Mouse (Mus musculus): Measurements from ENCODE around the gene Tmigd3. TPM values are rescaled to one million over a fixed set of nuclear protein-coding genes. Genes with fewer than 3 reads are reported as not detected.

Gene Tmigd3
- 0.94 and 1.1 TPM in 2 replicates for polyA plus RNA-seq (2012; rRNA removed)

GRCm38 (mm10) chr3:105870558-105870957 is at the start of gene Tmigd3, which contains the start of gene Adora3:
TSS of gene Tmigd3 (plus strand) at chr3:105870903.
TSS of gene Adora3 (plus strand) at chr3:105870858.
- Histone ChIP-seq H3K27me3 (ENCODE audit: control insufficient read depth, insufficient read depth, low read length) (no peaks in the 10 kb centered on the region), H3K36me3 (ENCODE audit: control insufficient read depth, insufficient read depth, low read length) (no peaks in the 10 kb centered on the region), H3K4me3 (ENCODE audit: low read depth, low read length) (no peak within 1 kb of the TSS), H3K27ac (ENCODE audit: insufficient read depth, low read depth, low read length) (no peak within 1 kb of the TSS), H3K4me1 (ENCODE audit: control insufficient read depth, insufficient read depth, insufficient read length, low read length) (peaks cover 10% of the 10 kb centered on the region; the same call in 1 of the 2 replicates)
- 94% methylated on average over 3 of the region's 3 CpGs for WGBS
- TF ChIP-seq CTCF (IDR thresholded peaks at IDR 0.05; ENCODE audit: extremely low read depth, insufficient read length, insufficient replicate concordance, low read depth, low read length) (no peak), POLR2A (IDR thresholded peaks at IDR 0.05; ENCODE audit: low read depth, low read length) (no peak)

- Histone ChIP-seq H3K27me3 (ENCODE audit: control insufficient read depth, insufficient read depth, low read length) (no peaks in the 10 kb centered on the region), H3K4me3 (ENCODE audit: low read depth, low read length) (no peak overlapping the region), H3K36me3 (ENCODE audit: control insufficient read depth, insufficient read depth, low read length) (no peaks in the 10 kb centered on the region), H3K27ac (ENCODE audit: insufficient read depth, low read depth, low read length) (no peak overlapping the region), H3K4me1 (ENCODE audit: control insufficient read depth, insufficient read depth, insufficient read length, low read length) (peaks cover 2% of the 10 kb centered on the region; the same call in 1 of the 2 replicates)
- 87% methylated on average over 3 of the region's 3 CpGs for WGBS
- TF ChIP-seq POLR2A (IDR thresholded peaks at IDR 0.05; ENCODE audit: low read depth, low read length) = no peak
- TF ChIP-seq CTCF (IDR thresholded peaks at IDR 0.05; ENCODE audit: extremely low read depth, insufficient read length, insufficient replicate concordance, low read depth, low read length) = no peak
Observed at GRCm38 (mm10) chr3:105821504-105821903, 49.2 kb upstream of the Tmigd3 start.

GRCm38 (mm10) chr3:105823609-105824008 is 47.1 kb upstream of the Tmigd3 start:
- Histone ChIP-seq H3K4me1 (ENCODE audit: control insufficient read depth, insufficient read depth, insufficient read length, low read length) (0 out of 2 replicates have a peak, but pooled peaks cover 2% of the 10 kb centered on the region), H3K36me3 (ENCODE audit: control insufficient read depth, insufficient read depth, low read length) (no peaks in the 10 kb centered on the region), H3K27me3 (ENCODE audit: control insufficient read depth, insufficient read depth, low read length) (no peaks in the 10 kb centered on the region), H3K4me3 (ENCODE audit: low read depth, low read length) (no peak overlapping the region), H3K27ac (ENCODE audit: insufficient read depth, low read depth, low read length) (no peak overlapping the region)
- no peak for TF ChIP-seq POLR2A (IDR thresholded peaks at IDR 0.05; ENCODE audit: low read depth, low read length)
- TF ChIP-seq CTCF (IDR thresholded peaks at IDR 0.05; ENCODE audit: extremely low read depth, insufficient read length, insufficient replicate concordance, low read depth, low read length) = no peak

GRCm38 (mm10) chr3:105824103-105824502 is 46.6 kb upstream of the Tmigd3 start:
- H3K27ac ChIP-seq (ENCODE audit: insufficient read depth, low read depth, low read length) = no peak overlapping the region
- no peaks in the 10 kb centered on the region for H3K36me3 ChIP-seq (ENCODE audit: control insufficient read depth, insufficient read depth, low read length)
- no peaks in the 10 kb centered on the region for H3K27me3 ChIP-seq (ENCODE audit: control insufficient read depth, insufficient read depth, low read length)
- TF ChIP-seq CTCF (IDR thresholded peaks at IDR 0.05; ENCODE audit: extremely low read depth, insufficient read length, insufficient replicate concordance, low read depth, low read length) (no peak), POLR2A (IDR thresholded peaks at IDR 0.05; ENCODE audit: low read depth, low read length) (no peak)
- 0 out of 2 replicates have a peak, but pooled peaks cover 2% of the 10 kb centered on the region for H3K4me1 ChIP-seq (ENCODE audit: control insufficient read depth, insufficient read depth, insufficient read length, low read length)
- H3K4me3 ChIP-seq (ENCODE audit: low read depth, low read length) = no peak overlapping the region
- 69% methylated on average over 5 of the region's 5 CpGs for WGBS

GRCm38 (mm10) chr3:105824704-105825103 is 46.0 kb upstream of the Tmigd3 start:
- TF ChIP-seq CTCF (IDR thresholded peaks at IDR 0.05; ENCODE audit: extremely low read depth, insufficient read length, insufficient replicate concordance, low read depth, low read length) (no peak), POLR2A (IDR thresholded peaks at IDR 0.05; ENCODE audit: low read depth, low read length) (no peak)
- WGBS = 56% methylated on average over 2 of the region's 2 CpGs
- H3K4me1 ChIP-seq (ENCODE audit: control insufficient read depth, insufficient read depth, insufficient read length, low read length) = 0 out of 2 replicates have a peak, but pooled peaks cover 2% of the 10 kb centered on the region

GRCm38 (mm10) chr3:105825501-105826161 is 45.1 kb upstream of the Tmigd3 start:
- TF ChIP-seq CTCF (IDR thresholded peaks at IDR 0.05; ENCODE audit: extremely low read depth, insufficient read length, insufficient replicate concordance, low read depth, low read length) (no peak), POLR2A (IDR thresholded peaks at IDR 0.05; ENCODE audit: low read depth, low read length) (no peak)
- H3K4me3 ChIP-seq (ENCODE audit: low read depth, low read length) = no peak overlapping the region
- WGBS = 65% methylated on average over 7 of the region's 7 CpGs
- no peaks in the 10 kb centered on the region for H3K27me3 ChIP-seq (ENCODE audit: control insufficient read depth, insufficient read depth, low read length)
- 0 out of 2 replicates have a peak, but pooled peaks cover 2% of the 10 kb centered on the region for H3K4me1 ChIP-seq (ENCODE audit: control insufficient read depth, insufficient read depth, insufficient read length, low read length)
- peak overlapping the region; percentile 24 for H3K27ac ChIP-seq (ENCODE audit: insufficient read depth, low read depth, low read length)
- H3K36me3 ChIP-seq (ENCODE audit: control insufficient read depth, insufficient read depth, low read length) = no peaks in the 10 kb centered on the region

More at GRCm38 (mm10) chr3:105824704-105825103, 46.0 kb upstream of the Tmigd3 start:
- Histone ChIP-seq H3K27ac (ENCODE audit: insufficient read depth, low read depth, low read length) (peak overlapping the region; percentile 36; the same call in 1 of the 2 replicates), H3K4me3 (ENCODE audit: low read depth, low read length) (no peak overlapping the region), H3K36me3 (ENCODE audit: control insufficient read depth, insufficient read depth, low read length) (no peaks in the 10 kb centered on the region), H3K27me3 (ENCODE audit: control insufficient read depth, insufficient read depth, low read length) (no peaks in the 10 kb centered on the region)

- Histone ChIP-seq H3K4me3 (ENCODE audit: low read depth, low read length) (no peak overlapping the region), H3K4me1 (ENCODE audit: control insufficient read depth, insufficient read depth, insufficient read length, low read length) (no peaks in the 10 kb centered on the region), H3K27ac (ENCODE audit: insufficient read depth, low read depth, low read length) (no peak overlapping the region), H3K27me3 (ENCODE audit: control insufficient read depth, insufficient read depth, low read length) (no peaks in the 10 kb centered on the region), H3K36me3 (ENCODE audit: control insufficient read depth, insufficient read depth, low read length) (no peaks in the 10 kb centered on the region)
- WGBS = 29% methylated on average over 3 of the region's 3 CpGs
- no peak for TF ChIP-seq POLR2A (IDR thresholded peaks at IDR 0.05; ENCODE audit: low read depth, low read length)
- TF ChIP-seq CTCF (IDR thresholded peaks at IDR 0.05; ENCODE audit: extremely low read depth, insufficient read length, insufficient replicate concordance, low read depth, low read length) = no peak
Observed at GRCm38 (mm10) chr3:105831584-105831983, 39.1 kb upstream of the Tmigd3 start.
